Mouse (Mus musculus): ENCODE data around the gene Mid1. TPM values are rescaled to one million over a fixed set of nuclear protein-coding genes. Genes with fewer than 3 reads are reported as not detected.
A peak's percentile ranks its signal among the peaks of the same experiment; 100 is the strongest.
"Not testable (repeated sequence)": the region's sequence is repeated elsewhere in the genome, so short reads cannot be mapped to it uniquely, and the experiment has no call there.

Gene Mid1
- total RNA-seq, 2 experiments from 2014 or later, result 10.7 to 43.8 TPM

DNA sequence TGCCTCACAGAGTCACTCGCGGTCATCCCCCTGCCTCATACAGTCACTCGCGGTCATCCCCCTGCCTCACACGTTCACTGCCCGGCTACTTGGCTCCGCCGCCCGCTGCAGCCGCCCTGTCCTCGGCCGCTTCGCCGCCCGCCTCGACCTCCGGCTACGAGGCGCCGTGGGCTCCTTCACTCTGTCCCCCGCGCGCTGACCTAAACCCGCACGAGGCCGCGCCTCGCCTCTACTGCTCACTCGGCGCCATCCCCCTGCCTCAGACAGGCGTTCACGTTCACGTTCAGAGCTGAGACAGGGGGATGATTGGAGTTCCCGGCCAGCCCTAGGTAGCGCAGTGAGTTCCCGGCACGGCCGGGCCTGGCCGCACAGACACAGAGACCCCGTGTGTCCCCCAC lies 312.5 kb downstream of the Mid1 start:
- ATAC-seq (replicated peaks; ENCODE audit: poor library complexity), result peak; percentile 2

DNA sequence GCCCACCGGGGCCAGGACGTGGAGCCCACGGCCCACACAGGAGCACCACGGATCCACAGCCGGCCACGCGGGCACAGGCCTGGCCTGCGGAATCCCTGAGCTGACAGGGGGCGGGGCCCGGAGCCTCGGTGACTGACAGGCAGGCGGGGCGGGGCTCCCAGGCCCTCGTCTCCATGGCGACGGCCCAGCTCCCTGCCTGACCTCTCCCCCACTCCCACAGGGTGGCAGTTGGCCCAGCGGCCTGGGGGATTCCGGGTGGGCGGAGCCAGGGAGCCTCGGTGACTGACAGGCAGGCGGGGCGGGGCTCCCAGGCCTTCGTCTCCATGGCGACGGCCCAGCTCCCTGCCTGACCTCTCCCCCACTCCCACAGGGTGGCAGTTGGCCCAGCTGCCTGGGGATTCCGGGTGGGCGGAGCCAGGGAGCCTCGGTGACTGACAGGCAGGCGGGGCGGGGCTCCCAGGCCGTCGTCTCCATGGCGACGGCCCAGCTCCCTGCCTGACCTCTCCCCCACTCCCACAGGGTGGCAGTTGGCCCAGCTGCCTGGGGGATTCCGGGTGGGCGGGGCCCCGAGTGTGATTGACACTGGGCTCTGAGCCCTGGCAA lies 313.0 kb downstream of the Mid1 start:
- ATAC-seq (replicated peaks; ENCODE audit: poor library complexity), result peak; percentile 60

DNA sequence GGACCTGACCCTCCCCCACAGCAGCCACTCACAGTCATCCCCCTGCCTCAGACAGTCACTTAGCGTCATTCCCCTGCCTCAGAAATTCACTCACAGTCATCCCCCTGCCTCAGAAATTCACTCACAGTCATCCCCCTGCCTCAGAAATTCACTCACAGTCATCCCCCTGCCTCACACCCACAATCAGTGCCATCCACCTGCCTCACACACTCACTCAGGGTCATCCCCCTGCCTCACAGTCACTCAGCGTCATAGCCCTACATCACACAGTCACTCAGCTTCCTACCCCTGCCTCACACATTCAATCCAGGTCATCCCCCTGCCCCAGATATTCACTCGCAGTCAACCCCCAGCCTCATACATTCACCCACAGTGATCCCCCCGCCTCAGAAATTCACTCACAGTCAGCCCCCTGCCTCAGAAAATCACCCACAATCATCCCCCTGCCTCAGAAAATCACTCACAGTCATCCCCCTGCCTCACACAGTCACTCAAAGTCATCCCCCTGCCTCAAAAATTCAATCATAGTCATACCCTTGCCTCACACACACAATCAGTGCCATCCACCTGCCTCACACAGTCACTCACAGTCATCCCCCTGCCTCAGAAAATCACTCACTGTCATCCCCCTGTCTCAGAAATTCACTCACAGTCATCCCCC lies 313.7 kb downstream of the Mid1 start:
- ATAC-seq (replicated peaks; ENCODE audit: poor library complexity), result not testable (repeated sequence)

DNA sequence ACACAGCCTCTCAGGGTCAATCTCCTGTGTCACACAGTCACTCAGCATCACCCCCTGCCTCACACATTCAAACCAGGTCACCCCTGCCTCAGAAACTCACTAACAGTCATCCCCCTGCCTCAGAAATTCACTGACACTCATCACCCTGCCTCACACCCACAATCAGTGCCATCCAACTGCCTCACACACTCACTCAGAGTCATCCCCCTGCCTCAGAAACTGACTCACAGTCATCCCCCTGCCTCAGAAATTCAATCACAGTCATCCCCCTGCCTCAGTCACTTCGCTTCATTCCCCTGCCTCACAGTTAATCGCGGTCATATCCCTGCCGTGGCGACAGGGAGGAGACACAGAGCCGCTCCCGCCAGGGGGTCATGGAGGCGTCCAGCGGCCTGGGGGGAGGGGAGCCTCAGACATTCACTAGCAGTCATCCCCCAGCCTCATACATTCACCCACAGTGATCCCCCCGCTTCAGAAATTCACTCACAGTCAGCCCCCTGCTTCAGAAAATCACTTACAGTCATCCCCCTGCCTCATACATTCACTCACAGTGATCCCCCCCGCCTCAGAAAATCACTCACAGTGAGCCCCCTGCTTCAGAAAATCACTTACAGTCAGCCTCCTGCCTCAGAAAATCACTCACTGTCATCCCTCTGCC lies 314.4 kb downstream of the Mid1 start:
- not testable (repeated sequence) for ATAC-seq (replicated peaks; ENCODE audit: poor library complexity)

DNA sequence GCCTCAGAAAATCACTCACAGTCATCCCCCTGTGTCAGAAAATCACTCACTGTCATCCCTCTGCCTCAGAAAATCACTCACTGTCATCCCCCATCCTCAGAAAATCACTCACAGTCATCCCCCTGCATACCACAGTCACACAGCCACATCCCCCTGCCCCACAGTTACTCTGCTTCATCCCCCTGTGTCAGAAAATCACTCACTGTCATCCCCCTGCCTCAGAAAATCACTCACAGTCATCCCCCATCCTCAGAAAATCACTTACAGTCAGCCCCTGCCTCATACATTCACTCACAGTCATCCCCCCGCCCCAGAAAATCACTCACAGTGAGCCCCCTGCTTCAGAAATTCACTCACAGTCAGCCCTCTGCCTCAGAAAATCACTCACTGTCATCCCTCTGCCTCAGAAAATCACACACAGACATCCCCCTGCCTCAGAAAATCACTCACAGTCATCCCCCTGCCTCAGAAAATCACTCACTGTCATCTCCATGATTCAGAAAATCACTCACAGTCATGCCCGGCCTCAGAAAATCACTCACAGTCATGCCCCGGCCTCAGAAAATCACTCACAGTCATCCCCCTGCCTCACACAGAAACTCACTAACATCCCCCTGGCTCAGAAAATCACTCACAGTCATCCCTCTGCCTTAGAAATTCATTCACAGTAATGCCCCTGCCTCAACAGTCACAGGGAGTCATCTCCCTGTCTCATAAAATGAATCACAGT lies 315.1 kb downstream of the Mid1 start:
- not testable (repeated sequence) for ATAC-seq (replicated peaks; ENCODE audit: poor library complexity)

DNA sequence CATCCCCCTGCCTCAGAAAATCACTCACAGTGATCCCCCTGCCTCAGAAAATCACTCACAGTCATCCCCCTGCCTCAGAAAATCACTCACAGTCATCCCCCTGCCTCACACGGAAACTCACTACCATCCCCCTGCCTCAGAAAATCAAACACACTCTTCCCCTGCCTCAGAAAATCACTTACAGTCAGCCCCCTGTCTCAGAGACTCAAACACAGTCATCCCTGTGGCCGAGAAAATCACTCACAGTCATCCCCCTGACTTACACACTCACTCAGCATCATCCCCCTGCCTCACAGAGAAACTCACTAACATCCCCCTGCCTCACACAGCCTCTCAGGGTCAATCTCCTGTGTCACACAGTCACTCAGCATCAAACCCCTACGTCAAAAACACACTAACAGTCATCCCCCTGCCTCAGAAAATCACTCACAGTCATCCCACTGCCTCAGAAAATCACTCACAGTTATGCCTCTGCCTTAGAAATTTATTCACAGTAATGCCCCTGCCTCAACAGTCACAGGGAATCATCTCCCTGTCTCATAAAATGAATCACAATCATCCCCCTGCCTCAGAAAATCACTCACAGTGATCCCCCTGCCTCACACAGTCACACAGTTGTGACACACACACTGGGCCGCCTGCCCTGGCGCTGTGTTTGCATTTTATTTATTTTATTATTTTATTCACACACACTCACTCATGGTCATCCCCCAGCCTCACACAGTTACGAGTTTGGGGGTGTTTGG lies 315.8 kb downstream of the Mid1 start:
- not testable (repeated sequence) for ATAC-seq (replicated peaks; ENCODE audit: poor library complexity)

DNA sequence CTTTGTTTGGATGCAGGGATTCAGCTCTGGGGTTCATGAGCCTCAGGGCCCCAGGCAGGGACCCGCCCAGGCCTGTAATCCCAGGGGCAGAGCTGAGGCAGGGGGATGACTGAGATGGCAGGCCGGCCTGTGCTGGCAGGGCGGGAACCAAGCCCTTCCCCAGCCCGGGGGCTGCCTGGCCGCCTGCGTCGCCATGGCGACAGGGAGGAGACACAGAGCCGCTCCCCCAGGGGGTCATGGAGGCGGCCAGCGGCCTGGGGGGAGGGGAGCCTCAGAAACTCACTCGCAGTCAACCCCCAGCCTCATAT lies 316.3 kb downstream of the Mid1 start:
- not testable (repeated sequence) for ATAC-seq (replicated peaks; ENCODE audit: poor library complexity)

DNA sequence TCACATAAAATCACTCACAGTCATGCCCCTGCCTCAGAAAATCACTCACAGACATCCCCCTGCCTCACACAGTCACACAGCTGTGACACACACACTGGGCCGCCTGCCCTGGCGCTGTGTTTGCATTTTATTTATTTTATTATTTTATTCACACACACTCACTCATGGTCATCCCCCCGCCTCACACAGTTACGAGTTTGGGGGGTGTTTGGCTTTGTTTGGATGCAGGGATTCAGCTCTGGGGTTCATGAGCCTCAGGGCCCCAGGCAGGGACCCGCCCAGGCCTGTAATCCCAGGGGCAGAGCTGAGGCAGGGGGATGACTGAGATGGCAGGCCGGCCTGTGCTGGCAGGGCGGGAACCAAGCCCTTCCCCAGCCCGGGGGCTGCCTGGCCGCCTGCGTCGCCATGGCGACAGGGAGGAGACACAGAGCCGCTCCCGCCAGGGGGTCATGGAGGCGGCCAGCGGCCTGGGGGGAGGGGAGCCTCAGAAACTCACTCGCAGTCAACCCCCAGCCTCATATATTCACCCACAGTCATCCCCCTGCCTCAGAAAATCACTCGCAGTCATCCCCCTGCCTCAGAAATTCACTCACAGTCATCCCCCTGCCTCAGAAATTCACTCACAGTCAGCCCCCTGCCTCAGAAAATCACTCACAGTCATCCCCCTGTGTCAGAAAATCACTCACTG lies 317.7 kb downstream of the Mid1 start:
- not testable (repeated sequence) for ATAC-seq (replicated peaks; ENCODE audit: poor library complexity)

DNA sequence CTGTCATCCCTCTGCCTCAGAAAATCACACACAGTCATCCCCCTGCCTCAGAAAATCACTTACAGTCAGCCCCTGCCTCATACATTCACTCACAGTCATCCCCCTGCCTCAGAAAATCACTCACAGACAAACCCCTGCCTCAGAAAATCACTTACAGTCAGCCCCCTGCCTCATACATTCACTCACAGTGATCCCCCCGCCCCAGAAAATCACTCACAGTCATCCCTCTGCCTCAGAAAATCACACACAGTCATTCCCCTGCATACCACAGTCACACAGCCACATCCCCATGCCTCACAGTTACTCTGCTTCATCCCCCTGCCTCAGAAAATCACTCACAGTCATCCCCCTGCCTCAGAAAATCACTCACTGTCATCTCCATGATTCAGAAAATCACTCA lies 318.5 kb downstream of the Mid1 start:
- not testable (repeated sequence) for ATAC-seq (replicated peaks; ENCODE audit: poor library complexity)

DNA sequence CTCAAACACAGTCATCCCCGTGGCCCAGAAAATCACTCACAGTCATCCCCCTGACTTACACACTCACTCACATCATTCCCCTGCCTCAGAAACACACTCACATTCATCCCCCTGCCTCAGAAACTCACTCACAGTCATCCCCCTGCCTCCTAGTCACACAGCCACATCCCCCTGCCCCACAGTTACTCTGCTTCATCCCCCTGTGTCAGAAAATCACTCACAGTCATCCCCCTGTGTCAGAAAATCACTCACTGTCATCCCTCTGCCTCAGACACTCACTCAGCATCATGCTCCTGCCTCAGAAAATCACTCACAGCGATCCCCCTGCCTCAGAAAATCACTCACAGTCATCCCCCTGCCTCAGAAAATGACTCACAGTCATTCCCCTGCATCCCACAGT lies 319.2 kb downstream of the Mid1 start:
- not testable (repeated sequence) for ATAC-seq (replicated peaks; ENCODE audit: poor library complexity)

DNA sequence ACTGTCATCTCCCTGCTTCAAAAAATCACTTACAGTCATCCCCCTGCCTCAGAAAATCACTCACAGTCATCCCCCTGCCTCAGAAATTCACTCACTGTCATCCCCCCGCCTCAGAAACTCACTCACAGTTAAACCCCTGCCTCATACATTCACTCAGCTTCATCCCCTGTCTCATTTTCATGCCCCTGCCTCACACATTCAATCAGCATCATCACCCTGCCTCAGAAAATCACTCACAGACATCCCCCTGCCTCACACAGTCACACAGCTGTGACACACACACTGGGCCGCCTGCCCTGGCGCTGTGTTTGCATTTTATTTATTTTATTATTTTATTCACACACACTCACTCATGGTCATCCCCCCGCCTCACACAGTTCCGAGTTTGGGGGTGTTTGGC lies 319.8 kb downstream of the Mid1 start:
- ATAC-seq (replicated peaks; ENCODE audit: poor library complexity), result not testable (repeated sequence)

DNA sequence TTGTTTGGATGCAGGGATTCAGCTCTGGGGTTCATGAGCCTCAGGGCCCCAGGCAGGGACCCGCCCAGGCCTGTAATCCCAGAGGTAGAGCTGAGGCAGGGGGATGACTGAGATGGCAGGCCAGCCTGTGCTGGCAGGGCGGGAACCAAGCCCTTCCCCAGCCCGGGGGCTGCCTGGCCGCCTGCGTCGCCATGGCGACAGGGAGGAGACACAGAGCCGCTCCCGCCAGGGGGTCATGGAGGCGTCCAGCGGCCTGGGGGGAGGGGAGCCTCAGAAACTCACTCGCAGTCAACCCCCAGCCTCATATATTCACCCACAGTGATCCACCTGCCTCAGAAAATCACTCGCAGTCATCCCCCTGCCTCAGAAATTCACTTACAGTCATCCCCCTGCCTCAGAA lies 320.2 kb downstream of the Mid1 start:
- ATAC-seq (replicated peaks; ENCODE audit: poor library complexity), result not testable (repeated sequence)

DNA sequence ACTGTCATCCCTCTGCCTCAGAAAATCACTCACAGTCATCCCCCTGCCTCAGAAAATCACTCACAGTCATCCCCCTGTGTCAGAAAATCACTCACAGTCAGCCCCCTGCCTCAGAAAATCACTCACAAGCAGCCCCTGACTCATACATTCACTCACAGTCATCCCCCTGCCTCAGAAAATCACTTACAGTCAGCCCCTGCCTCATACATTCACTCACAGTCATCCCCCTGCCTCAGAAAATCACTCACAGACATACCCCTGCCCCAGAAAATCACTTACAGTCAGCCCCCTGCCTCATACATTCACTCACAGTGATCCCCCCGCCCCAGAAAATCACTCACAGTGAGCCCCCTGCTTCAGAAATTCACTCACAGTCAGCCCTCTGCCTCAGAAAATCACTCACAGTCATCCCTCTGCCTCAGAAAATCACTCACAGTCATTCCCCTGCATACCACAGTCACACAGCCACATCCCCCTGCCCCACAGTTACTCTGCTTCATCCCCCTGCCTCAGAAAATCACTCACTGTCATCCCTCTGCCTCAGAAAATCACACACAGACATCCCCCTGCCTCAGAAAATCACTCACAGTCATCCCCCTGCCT lies 320.8 kb downstream of the Mid1 start:
- ATAC-seq (replicated peaks; ENCODE audit: poor library complexity), result not testable (repeated sequence)

DNA sequence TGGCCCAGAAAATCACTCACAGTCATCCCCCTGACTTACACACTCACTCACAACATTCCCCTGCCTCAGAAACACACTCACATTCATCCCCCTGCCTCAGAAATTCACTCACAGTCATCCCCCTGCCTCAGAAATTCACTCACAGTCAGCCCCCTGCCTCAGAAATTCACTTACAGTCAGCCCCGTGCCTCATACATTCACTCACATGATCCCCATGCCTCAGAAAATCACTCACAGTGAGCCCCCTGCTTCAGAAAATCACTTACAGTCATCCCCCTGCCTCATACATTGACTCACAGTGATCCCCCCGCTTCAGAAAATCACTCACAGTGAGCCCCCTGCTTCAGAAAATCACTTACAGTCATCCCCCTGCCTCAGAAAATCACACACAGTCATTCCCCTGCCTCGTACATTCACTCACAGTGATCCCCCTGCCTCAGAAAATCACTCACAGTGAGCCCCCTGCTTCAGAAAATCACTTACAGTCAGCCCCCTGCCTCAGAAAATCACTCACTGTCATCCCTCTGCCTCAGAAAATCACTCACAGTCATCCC lies 321.8 kb downstream of the Mid1 start:
- not testable (repeated sequence) for ATAC-seq (replicated peaks; ENCODE audit: poor library complexity)

DNA sequence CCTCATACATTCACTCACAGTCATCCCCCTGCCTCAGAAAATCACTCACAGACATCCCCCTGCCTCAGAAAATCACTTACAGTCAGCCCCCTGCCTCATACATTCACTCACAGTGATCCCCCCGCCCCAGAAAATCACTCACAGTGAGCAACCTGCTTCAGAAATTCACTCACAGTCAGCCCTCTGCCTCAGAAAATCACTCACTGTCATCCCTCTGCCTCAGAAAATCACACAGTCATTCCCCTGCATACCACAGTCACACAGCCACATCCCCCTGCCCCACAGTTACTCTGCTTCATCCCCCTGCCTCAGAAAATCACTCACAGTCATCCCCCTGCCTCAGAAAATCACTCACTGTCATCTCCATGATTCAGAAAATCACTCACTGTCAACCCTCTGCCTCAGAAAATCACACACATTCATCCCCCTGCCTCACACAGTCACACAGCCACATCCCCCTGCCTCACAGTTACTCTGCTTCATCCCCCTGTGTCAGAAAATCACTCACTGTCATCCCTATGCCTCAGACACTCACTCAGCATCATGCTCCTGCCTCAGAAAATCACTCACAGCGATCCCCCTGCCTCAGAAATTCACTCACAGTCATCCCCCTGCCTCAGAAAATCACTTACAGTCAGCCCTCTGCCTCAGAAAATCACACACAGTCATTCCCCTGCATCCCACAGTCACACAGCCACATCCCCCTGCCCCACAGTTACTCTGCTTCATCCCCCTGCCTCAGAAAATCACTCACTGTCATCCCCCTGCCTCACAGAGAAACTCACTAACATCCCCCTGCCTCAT lies 322.6 kb downstream of the Mid1 start:
- not testable (repeated sequence) for ATAC-seq (replicated peaks; ENCODE audit: poor library complexity)

DNA sequence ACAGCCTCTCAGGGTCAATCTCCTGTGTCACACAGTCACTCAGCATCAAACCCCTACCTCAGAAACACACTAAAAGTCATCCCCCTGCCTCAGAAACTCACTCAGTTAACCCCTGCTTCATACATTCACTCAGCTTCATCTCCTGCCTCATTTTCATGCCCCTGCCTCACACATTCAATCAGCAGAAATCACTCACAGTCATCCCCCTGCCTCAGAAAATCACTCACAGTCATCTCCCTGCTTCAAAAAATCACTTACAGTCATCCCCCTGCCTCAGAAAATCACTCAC lies 323.1 kb downstream of the Mid1 start:
- ATAC-seq (replicated peaks; ENCODE audit: poor library complexity), result not testable (repeated sequence)

DNA sequence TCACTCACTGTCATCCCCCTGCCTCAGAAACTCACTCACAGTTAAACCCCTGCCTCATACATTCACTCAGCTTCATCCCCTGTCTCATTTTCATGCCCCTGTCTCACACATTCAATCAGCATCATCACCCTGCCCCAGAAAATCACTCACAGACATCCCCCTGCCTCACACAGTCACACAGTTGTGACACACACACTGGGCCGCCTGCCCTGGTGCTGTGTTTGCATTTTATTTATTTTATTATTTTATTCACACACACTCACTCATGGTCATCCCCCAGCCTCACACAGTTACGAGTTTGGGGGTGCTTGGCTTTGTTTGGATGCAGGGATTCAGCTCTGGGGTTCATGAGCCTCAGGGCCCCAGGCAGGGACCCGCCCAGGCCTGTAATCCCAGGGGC lies 323.6 kb downstream of the Mid1 start:
- ATAC-seq (replicated peaks; ENCODE audit: poor library complexity), result not testable (repeated sequence)

DNA sequence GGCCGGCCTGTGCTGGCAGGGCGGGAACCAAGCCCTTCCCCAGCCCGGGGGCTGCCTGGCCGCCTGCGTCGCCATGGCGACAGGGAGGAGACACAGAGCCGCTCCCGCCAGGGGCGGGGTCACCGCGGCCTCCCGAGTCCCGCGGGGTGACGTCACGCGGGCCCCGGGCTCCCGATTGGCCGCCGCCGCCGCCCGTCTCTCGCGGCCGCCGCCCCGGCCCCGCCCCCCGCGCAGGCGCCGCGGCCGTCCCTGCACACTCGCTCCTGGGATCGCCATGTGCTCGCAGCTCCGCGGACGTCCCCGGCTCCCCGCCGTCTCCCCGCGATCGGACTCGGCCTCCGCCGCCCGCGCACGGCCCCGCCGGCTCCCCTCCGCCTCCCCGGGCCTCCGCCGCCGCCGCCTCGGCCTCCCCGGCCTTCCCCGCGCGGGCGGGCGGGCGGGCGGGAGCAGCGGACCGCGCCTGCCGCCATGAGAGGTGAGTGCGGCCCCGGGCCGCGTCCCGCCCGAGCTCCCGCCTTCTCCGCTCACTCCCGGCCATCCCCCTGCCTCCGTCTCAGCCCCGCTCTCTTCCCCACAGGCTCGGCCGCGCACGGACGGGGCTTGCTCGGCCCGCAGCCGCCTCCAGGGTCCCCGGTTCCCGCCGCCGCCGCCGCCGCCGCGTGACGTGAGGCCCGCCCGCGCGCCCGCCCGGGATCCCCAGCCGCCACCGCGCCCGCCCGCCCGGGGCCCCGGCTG lies 324.2 kb downstream of the Mid1 start, which contains the start of gene Gm21887:
TSS of gene Gm21887 (plus strand) at position 644 of the 735 bp plus-strand sequence.
- peak; percentile 44 for ATAC-seq (replicated peaks; ENCODE audit: poor library complexity)

Measured in megakaryocyte progenitor cell, adult 5-6 weeks (primary cell).